Mouse (Mus musculus) retina, postnatal 7 days (tissue): Measurements from ENCODE around the gene Dcaf6.

ENCODE experiments used
- DNase-seq: peaks from one replicate; pipeline ENCODE4 v3.0.0-alpha.2; 2012; ENCODE audit warnings: low read depth, low spot score

The Dcaf6 gene

GRCm38 (mm10) chr1:165321393-165321861 is 138.8 kb downstream of the Dcaf6 start:
- DNase-seq, result no peak

- peak; percentile 49 for DNase-seq
Observed at GRCm38 (mm10) chr1:165320141-165320934, 139.9 kb downstream of the Dcaf6 start.

- no peak for DNase-seq
Observed at GRCm38 (mm10) chr1:165316361-165316760, 143.9 kb downstream of the Dcaf6 start.

GRCm38 (mm10) chr1:165308180-165308579 is 152.1 kb downstream of the Dcaf6 start:
- DNase-seq, result no peak

GRCm38 (mm10) chr1:165304341-165304740 is 155.9 kb downstream of the Dcaf6 start:
- DNase-seq, result no peak

- no peak for DNase-seq
Observed at GRCm38 (mm10) chr1:165303209-165303608, 157.1 kb downstream of the Dcaf6 start.

- DNase-seq, result no peak
Observed at GRCm38 (mm10) chr1:165302455-165303208, 157.6 kb downstream of the Dcaf6 start.

GRCm38 (mm10) chr1:165301567-165301966 is 158.7 kb downstream of the Dcaf6 start:
- DNase-seq, result no peak

- DNase-seq, result no peak
Observed at GRCm38 (mm10) chr1:165301108-165301507, 159.2 kb downstream of the Dcaf6 start.

- DNase-seq, result no peak
Observed at GRCm38 (mm10) chr1:165295489-165295888, 164.8 kb downstream of the Dcaf6 start, which contains the start of gene Gpr161. Gpr161 (plus strand) TSS chr1:165295789.

- DNase-seq, result no peak
Observed at GRCm38 (mm10) chr1:165291606-165292005, 168.7 kb downstream of the Dcaf6 start.

GRCm38 (mm10) chr1:165289831-165290230 is 170.4 kb downstream of the Dcaf6 start:
- no peak for DNase-seq

- DNase-seq, result no peak
Observed at GRCm38 (mm10) chr1:165288165-165288564, 172.1 kb downstream of the Dcaf6 start.

GRCm38 (mm10) chr1:165284096-165284495 is 176.2 kb downstream of the Dcaf6 start:
- DNase-seq, result no peak

- no peak for DNase-seq
Observed at GRCm38 (mm10) chr1:165282967-165283345, 177.3 kb downstream of the Dcaf6 start.

- DNase-seq, result peak; percentile 5
Observed at GRCm38 (mm10) chr1:165282222-165282966, 177.9 kb downstream of the Dcaf6 start.

GRCm38 (mm10) chr1:165281351-165282221 is 178.7 kb downstream of the Dcaf6 start:
- peak; percentile 9 for DNase-seq

- no peak for DNase-seq
Observed at GRCm38 (mm10) chr1:165280741-165281140, 179.5 kb downstream of the Dcaf6 start.
